Mouse (Mus musculus) right cerebral cortex, postnatal 4 days (tissue): ENCODE data around the gene Socs1.
"Not testable (repeated sequence)": the region's sequence is repeated elsewhere in the genome, so short reads cannot be mapped to it uniquely, and the experiment has no call there.

Experiments used
- DNase-seq: peaks from one replicate; pipeline ENCODE4 v3.0.0-alpha.2; 2022

Gene Socs1

GRCm38 (mm10) chr16:10785371-10786231, at the start of gene Socs1:
Gene Socs1 (minus strand): TSS chr16:10785536.
- DNase-seq = peak; percentile 79

- no peak for DNase-seq
Measured at GRCm38 (mm10) chr16:10834542-10834910, 49.2 kb upstream of the Socs1 start.

- no peak for DNase-seq
Measured at GRCm38 (mm10) chr16:10828461-10828805, 43.1 kb upstream of the Socs1 start.

- DNase-seq = no peak
Measured at GRCm38 (mm10) chr16:10827766-10828460, 42.6 kb upstream of the Socs1 start.

- no peak for DNase-seq
Measured at GRCm38 (mm10) chr16:10827269-10827668, 41.9 kb upstream of the Socs1 start.

GRCm38 (mm10) chr16:10825840-10826239, 40.5 kb upstream of the Socs1 start:
- no peak for DNase-seq

GRCm38 (mm10) chr16:10824536-10824935, 39.2 kb upstream of the Socs1 start:
- no peak for DNase-seq

- DNase-seq = no peak
Measured at GRCm38 (mm10) chr16:10821387-10821786, 36.1 kb upstream of the Socs1 start.

- DNase-seq = no peak
Measured at GRCm38 (mm10) chr16:10819966-10820365, 34.6 kb upstream of the Socs1 start.

GRCm38 (mm10) chr16:10818579-10819135, 33.3 kb upstream of the Socs1 start:
- no peak for DNase-seq

- no peak for DNase-seq
Measured at GRCm38 (mm10) chr16:10814864-10815263, 29.5 kb upstream of the Socs1 start.

GRCm38 (mm10) chr16:10813726-10814125, 28.4 kb upstream of the Socs1 start:
- no peak for DNase-seq

- DNase-seq = no peak
Measured at GRCm38 (mm10) chr16:10812865-10813371, 27.6 kb upstream of the Socs1 start, which contains the start of gene Gm11172. Gene Gm11172 (plus strand): TSS chr16:10812915.

GRCm38 (mm10) chr16:10810376-10810775, 25.0 kb upstream of the Socs1 start:
- no peak for DNase-seq

GRCm38 (mm10) chr16:10805789-10806527, 20.6 kb upstream of the Socs1 start, which contains the start of gene Prm1:
Gene Prm1 (minus strand): TSS chr16:10805839.
- no peak for DNase-seq

GRCm38 (mm10) chr16:10802420-10802819, 17.1 kb upstream of the Socs1 start:
- DNase-seq = not testable (repeated sequence)

GRCm38 (mm10) chr16:10796034-10796433, 10.7 kb upstream of the Socs1 start, which contains the start of gene Prm2:
Gene Prm2 (minus strand): TSS chr16:10796134.
- no peak for DNase-seq

- DNase-seq = no peak
Measured at GRCm38 (mm10) chr16:10790702-10791101, 5.4 kb upstream of the Socs1 start, which contains the start of gene Prm3. Gene Prm3 (minus strand): TSS chr16:10790914.

GRCm38 (mm10) chr16:10788866-10789265, 3.5 kb upstream of the Socs1 start:
- no peak for DNase-seq

- no peak for DNase-seq
Measured at GRCm38 (mm10) chr16:10788271-10788670, 2.9 kb upstream of the Socs1 start, which contains the start of gene Tnp2. Gene Tnp2 (minus strand): TSS chr16:10788660.

- DNase-seq = no peak
Measured at GRCm38 (mm10) chr16:10787548-10788058, 2.3 kb upstream of the Socs1 start.
